Comparison of ENCODE assay signal across 9 mouse cellular contexts in the genomic region with DNA sequence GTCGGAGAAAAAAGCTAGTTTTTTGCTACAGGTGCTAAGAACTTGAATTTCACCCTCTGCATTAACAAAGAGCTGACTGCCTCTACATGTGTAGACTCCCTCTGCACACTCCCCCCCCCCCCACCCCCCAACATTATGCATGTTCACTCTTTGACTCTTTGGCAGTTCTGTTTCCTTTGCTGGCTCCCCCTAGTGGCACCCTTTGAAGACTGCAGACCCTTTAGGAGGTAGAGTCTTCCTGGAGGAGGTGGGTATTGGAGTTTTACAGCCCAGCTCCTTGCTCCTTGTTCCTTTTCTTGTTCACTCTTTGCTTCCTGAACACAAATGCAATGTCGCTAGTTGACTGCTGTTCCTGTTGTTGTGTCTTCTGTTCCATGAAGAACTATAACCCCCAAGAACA.
DNase-seq lines count a peak whose midpoint lies in the region; ATAC-seq lines count a peak whose summit lies in the region.
"Had no signal": no experiment of that assay in that cellular context is flagged by ENCODE, and none has a peak within 500 bp of the region (broad histone marks: within the 10 kb centered on the region; RNA-seq: fewer than 3 reads in every experiment).

No protein-coding gene starts in this region.

- peak; percentile 7 for DNase-seq in heart, postnatal 14 days
- peak; percentile 8 for DNase-seq in A20 (ENCODE audit: low read depth, low spot score)
- DNase-seq in c-Kit-positive CD71-negative TER-119-negative erythroid progenitor cells, embryonic 14.5 days (ENCODE audit: low read depth) = peak; percentile 9
- no peak for DNase-seq in testis, postnatal 14 days (ENCODE audit: low spot score)
- no peak for DNase-seq in layer of hippocampus, postnatal 14 days (ENCODE audit: low spot score in 2 of 2)
- DNase-seq in cerebellum, postnatal 36 days = no peak

- no peak overlapping the region for H3K4me3 ChIP-seq in heart, embryonic 12.5 days

- H3K4me2 ChIP-seq in heart, embryonic 12.5 days = no peak overlapping the region
- H3K4me2 ChIP-seq: midbrain, embryonic 11.5 days had no signal

- intact Hi-C loops in heart, postnatal 14 days (cut with DNase I) = no loop called here

- no peak for ATAC-seq in heart, embryonic 12.5 days (ENCODE audit: insufficient number of reproducible peaks, low FRiP score)
- ATAC-seq in megakaryocyte, adult 5-6 weeks (ENCODE audit: poor library complexity, severe bottlenecking) = peak; percentile 64; the same call in 1 of the 2 replicates

- H3K9me3 ChIP-seq in heart, embryonic 12.5 days (replicated peaks) = no peaks in the 10 kb centered on the region

- H3K4me1 ChIP-seq in heart, embryonic 12.5 days (replicated peaks) = no peaks in the 10 kb centered on the region

- H3K36me3 ChIP-seq in heart, embryonic 12.5 days = no peaks in the 10 kb centered on the region

- H3K27me3 ChIP-seq in heart, embryonic 12.5 days (replicated peaks) = no peaks in the 10 kb centered on the region

- no peak overlapping the region for H3K9ac ChIP-seq in heart, embryonic 12.5 days

- 77% methylated on average over 2 of the region's 2 CpGs for WGBS in heart, embryonic 12.5 days

- H3K27ac ChIP-seq in heart, embryonic 12.5 days (ENCODE audit: poor library complexity, severe bottlenecking) = no peak overlapping the region

Comparison
In these comparisons a context has a peak if more than half of its experiments do, and no peak if none do; other contexts are left out.
1. DNase-seq: peak in heart, postnatal 14 days (2 of 2), A20 (single experiment) and c-Kit-positive CD71-negative TER-119-negative erythroid progenitor cells, embryonic 14.5 days (single experiment); none in testis, postnatal 14 days (single experiment), layer of hippocampus, postnatal 14 days (0 of 2) and cerebellum, postnatal 36 days (0 of 2).